Mouse (Mus musculus) heart, postnatal 0 days (tissue): ENCODE results near the gene Dlg2.

ENCODE experiments used
- CTCF ChIP-seq: IDR thresholded peaks from 2 replicates; pipeline ENCODE4 v1.5.1; 2016; ENCODE audit warnings: antibody characterized with exemption, control low read depth, low read depth
- EP300 ChIP-seq: IDR thresholded peaks from 2 replicates; pipeline ENCODE4 v1.6.1; 2016; ENCODE audit warnings: antibody characterized with exemption, low read depth

GRCm38 (mm10) chr7:92370521-92370920 is 1894.0 kb downstream of the Dlg2 start:
- TF ChIP-seq EP300 (no peak), CTCF (no peak)
